Mouse (Mus musculus) neural tube, embryonic 14.5 days (tissue): ENCODE data around the gene Taf1a. TPM values are rescaled to one million over a fixed set of nuclear protein-coding genes. Genes with fewer than 3 reads are reported as not detected.
"Not testable (repeated sequence)": the region's sequence is repeated elsewhere in the genome, so short reads cannot be mapped to it uniquely, and the experiment has no call there.

Experiments
- ATAC-seq: fragments of 200-750 bp; cut with Nextera tagmentation; 2 replicates; pipeline ENCODE4 v1.8.0; 2017; ENCODE audit warnings: low read depth, mild to moderate bottlenecking, moderate TSS enrichment, moderate library complexity
- H3K27ac ChIP-seq: fragments of 300-500 bp; sonication (generic); 2 replicates; pipeline ENCODE4 v1.5.1; 2014; ENCODE audit warnings: low read depth, mild to moderate bottlenecking, control low read depth, low read length, moderate library complexity, mixed read lengths
- H3K27me3 ChIP-seq: fragments of 300-500 bp; sonication (generic); 2 replicates; pipeline ENCODE4 v1.6.1; 2014; ENCODE audit warnings: low read length; ENCODE audit not compliant: control insufficient read depth, insufficient read depth
- H3K36me3 ChIP-seq: fragments of 300-500 bp; sonication (generic); 2 replicates; pipeline ENCODE4 v1.6.1; 2014; ENCODE audit warnings: low read length, mixed read lengths; ENCODE audit not compliant: control insufficient read depth, insufficient read depth
- H3K4me1 ChIP-seq: fragments of 300-500 bp; sonication (generic); 2 replicates; pipeline ENCODE4 v1.6.1; 2014; ENCODE audit warnings: low read length; ENCODE audit not compliant: control insufficient read depth, insufficient read depth
- H3K4me2 ChIP-seq: fragments of 300-500 bp; sonication (generic); 2 replicates; pipeline ENCODE4 v1.6.1; 2014; ENCODE audit warnings: mild to moderate bottlenecking, low read depth, low read length, control low read depth
- H3K4me3 ChIP-seq: fragments of 300-500 bp; sonication (generic); 2 replicates; pipeline ENCODE4 v1.5.1; 2014; ENCODE audit warnings: low read depth, low read length, control low read depth, mixed read lengths
- H3K9ac ChIP-seq: fragments of 300-500 bp; sonication (generic); replicated peaks from 2 replicates; pipeline ENCODE4 v1.6.1; 2014; ENCODE audit warnings: low read depth, mild to moderate bottlenecking, control low read depth, low read length, mixed read lengths
- H3K9me3 ChIP-seq: fragments of 300-500 bp; sonication (generic); 2 replicates; pipeline ENCODE4 v1.6.1; 2016; ENCODE audit warnings: low read length; ENCODE audit not compliant: control insufficient read depth
- WGBS: fragments of 180-500 bp; shearing (Covaris S2); extraction: QIAGEN DNeasy Blood & Tissue Kit; methylation state at CpG from one replicate; pipeline ENCODE4 v1.1.7; 2014; 5-methylcytosine and 5-hydroxymethylcytosine counted together
- polyA plus RNA-seq: library from polyadenylated mRNA; unstranded; fragments of >200 nt; fragmentation: Nextera tagmentation; extraction: Ambion mirVana; gene quantifications from 2 replicates; pipeline ENCODE4 v1.2.1, GENCODE M21; 2014

Gene Taf1a
- polyA plus RNA-seq, 1 experiment from 2014 or later = 17.2 TPM

GRCm38 (mm10) chr1:183363577-183363867, 25.3 kb upstream of the Taf1a start:
- no peak overlapping the region for H3K27ac ChIP-seq
- no peak for ATAC-seq

GRCm38 (mm10) chr1:183366361-183366760, 22.4 kb upstream of the Taf1a start:
- H3K4me2 ChIP-seq = no peak overlapping the region
- no peak for ATAC-seq
- no peaks in the 10 kb centered on the region for H3K9me3 ChIP-seq
- H3K27ac ChIP-seq = no peak overlapping the region
- 0 out of 2 replicates have a peak, but pooled peaks cover 5% of the 10 kb centered on the region for H3K4me1 ChIP-seq
- peaks cover 19% of the 10 kb centered on the region for H3K36me3 ChIP-seq
- H3K4me3 ChIP-seq = no peak overlapping the region
- no peak overlapping the region for H3K9ac ChIP-seq
- H3K27me3 ChIP-seq = no peaks in the 10 kb centered on the region
- 78% methylated on average over 5 of the region's 5 CpGs for WGBS

More at GRCm38 (mm10) chr1:183363577-183363867, 25.3 kb upstream of the Taf1a start:
- Histone ChIP-seq H3K9me3 (no peaks in the 10 kb centered on the region), H3K9ac (no peak overlapping the region), H3K4me2 (no peak overlapping the region), H3K4me1 (0 out of 2 replicates have a peak, but pooled peaks cover 4% of the 10 kb centered on the region), H3K4me3 (no peak overlapping the region), H3K27me3 (no peaks in the 10 kb centered on the region), H3K36me3 (peaks cover 32% of the 10 kb centered on the region)
- 90% methylated on average over 5 of the region's 5 CpGs for WGBS

GRCm38 (mm10) chr1:183368601-183369400, 20.0 kb upstream of the Taf1a start:
- Histone ChIP-seq H3K27me3 (no peaks in the 10 kb centered on the region), H3K27ac (peak overlapping the region; percentile 72), H3K4me1 (0 out of 2 replicates have a peak, but pooled peaks cover 5% of the 10 kb centered on the region), H3K4me3 (peak overlapping the region; percentile 65), H3K4me2 (peak overlapping the region; percentile 90), H3K9me3 (no peaks in the 10 kb centered on the region), H3K9ac (peak overlapping the region; percentile 82), H3K36me3 (peaks cover 9% of the 10 kb centered on the region)
- WGBS = 1% methylated on average over 56 of the region's 56 CpGs
- peak; percentile 78 for ATAC-seq

GRCm38 (mm10) chr1:183369427-183370014, 19.3 kb upstream of the Taf1a start, which contains the start of gene Mia3:
Gene Mia3, minus strand, starts transcription at chr1:183369553.
- Histone ChIP-seq H3K4me2 (peak within 1 kb of the TSS; percentile 90), H3K9me3 (no peaks in the 10 kb centered on the region), H3K36me3 (peaks cover 5% of the 10 kb centered on the region; the same call in 1 of the 2 replicates), H3K4me1 (0 out of 2 replicates have a peak, but pooled peaks cover 5% of the 10 kb centered on the region), H3K27me3 (no peaks in the 10 kb centered on the region), H3K9ac (peak within 1 kb of the TSS; percentile 82), H3K4me3 (peak within 1 kb of the TSS; percentile 65), H3K27ac (peak within 1 kb of the TSS; percentile 72)
- ATAC-seq = peak; percentile 98
- WGBS = under 1% methylated on average over 39 of the region's 51 CpGs

- H3K9ac ChIP-seq = no peak overlapping the region
- H3K4me3 ChIP-seq = no peak overlapping the region
- WGBS = 77% methylated on average over 5 of the region's 5 CpGs
- no peaks in the 10 kb centered on the region for H3K36me3 ChIP-seq
- H3K4me2 ChIP-seq = no peak overlapping the region
- H3K27me3 ChIP-seq = no peaks in the 10 kb centered on the region
- no peak for ATAC-seq
- H3K27ac ChIP-seq = no peak overlapping the region
- no peaks in the 10 kb centered on the region for H3K9me3 ChIP-seq
- H3K4me1 ChIP-seq = no peaks in the 10 kb centered on the region
These were observed 14.1 kb upstream of the Taf1a start for GRCm38 (mm10) chr1:183374728-183375127.

- 81% methylated on average over 4 of the region's 4 CpGs for WGBS
- Histone ChIP-seq H3K9me3 (no peaks in the 10 kb centered on the region), H3K36me3 (no peaks in the 10 kb centered on the region), H3K4me1 (no peaks in the 10 kb centered on the region), H3K9ac (no peak overlapping the region), H3K27ac (no peak overlapping the region), H3K4me3 (no peak overlapping the region), H3K27me3 (no peaks in the 10 kb centered on the region), H3K4me2 (no peak overlapping the region)
- ATAC-seq = no peak
These were observed 11.7 kb upstream of the Taf1a start for GRCm38 (mm10) chr1:183377045-183377444.

- Histone ChIP-seq H3K27ac (no peak overlapping the region), H3K36me3 (no peaks in the 10 kb centered on the region), H3K4me2 (no peak overlapping the region), H3K4me3 (no peak overlapping the region), H3K9me3 (no peaks in the 10 kb centered on the region), H3K9ac (no peak overlapping the region), H3K4me1 (no peaks in the 10 kb centered on the region), H3K27me3 (no peaks in the 10 kb centered on the region)
- ATAC-seq = no peak
- 86% methylated on average over 10 of the region's 10 CpGs for WGBS
These were observed 10.3 kb upstream of the Taf1a start for GRCm38 (mm10) chr1:183378321-183378941.

GRCm38 (mm10) chr1:183379376-183379775, 9.4 kb upstream of the Taf1a start:
- H3K4me3 ChIP-seq, H3K27me3 ChIP-seq, ATAC-seq, H3K36me3 ChIP-seq, H3K9me3 ChIP-seq, H3K4me1 ChIP-seq, H3K9ac ChIP-seq, H3K27ac ChIP-seq, H3K4me2 ChIP-seq: not testable (repeated sequence)
- WGBS = 87% methylated on average over 3 of the region's 3 CpGs

- H3K9ac ChIP-seq = no peak overlapping the region
- ATAC-seq = no peak
- no peak overlapping the region for H3K27ac ChIP-seq
- H3K4me1 ChIP-seq = no peaks in the 10 kb centered on the region
- H3K9me3 ChIP-seq = no peaks in the 10 kb centered on the region
- H3K4me2 ChIP-seq = no peak overlapping the region
- H3K4me3 ChIP-seq = no peak overlapping the region
- H3K36me3 ChIP-seq = no peaks in the 10 kb centered on the region
- 89% methylated on average over 5 of the region's 5 CpGs for WGBS
- H3K27me3 ChIP-seq = 0 out of 2 replicates have a peak, but pooled peaks cover 3% of the 10 kb centered on the region
These were observed 7.0 kb upstream of the Taf1a start for GRCm38 (mm10) chr1:183381816-183382215.
